16 mouse cellular contexts compared by ENCODE assay signal in genomic region chr12:107858536-107859280, GRCm38 (mm10).
DNase-seq lines count a peak whose midpoint lies in the region; ATAC-seq lines count a peak whose summit lies in the region.
"Had no signal": no experiment of that assay in that cellular context is flagged by ENCODE, and none has a peak within 500 bp of the region (broad histone marks: within the 10 kb centered on the region; RNA-seq: fewer than 3 reads in every experiment).

No protein-coding gene starts in this region.

- peak overlapping the region; percentile 76 for H3K27ac ChIP-seq in forebrain, embryonic 15.5 days (replicated peaks)
- no peak overlapping the region for H3K27ac ChIP-seq in forebrain, embryonic 10.5 days
- no peak overlapping the region for H3K27ac ChIP-seq in intestine, embryonic 16.5 days (ENCODE audit: low read length)
- H3K27ac ChIP-seq: stomach, embryonic 15.5 days had no signal

- ATAC-seq in forebrain, embryonic 15.5 days (replicated peaks) = no peak
- ATAC-seq in intestine, embryonic 16.5 days = peak; percentile 71
- no peak for ATAC-seq in megakaryocyte progenitor cell, adult 5-6 weeks (replicated peaks; ENCODE audit: poor library complexity)
- ATAC-seq: activated CD4-positive, CD25-positive, alpha-beta regulatory T cell, adult 4 months; lung, postnatal 0 days had no signal

- DNase-seq in forebrain, embryonic 10.5 days (ENCODE audit: extremely low spot score, low spot score) = no peak
- DNase-seq in thymus, postnatal 0 days (ENCODE audit: low spot score) = peak; percentile 3
- DNase-seq in thymus, postnatal 36 days = no peak
- DNase-seq in adrenal gland, adult 2 months = no peak
- DNase-seq: B cell, adult 2 months; cerebellum, adult 11 months; gastrocnemius, postnatal 10 days; kidney, adult 18-20 months; thymus, postnatal 4 days had no signal

- no peaks in the 10 kb centered on the region for H3K36me3 ChIP-seq in forebrain, embryonic 15.5 days
- no peaks in the 10 kb centered on the region for H3K36me3 ChIP-seq in forebrain, embryonic 10.5 days (replicated peaks)
- no peaks in the 10 kb centered on the region for H3K36me3 ChIP-seq in intestine, embryonic 16.5 days (ENCODE audit: control insufficient read depth, insufficient read depth, low read length)
- H3K36me3 ChIP-seq: heart, embryonic 12.5 days; stomach, embryonic 15.5 days had no signal

- no peak overlapping the region for H3K4me2 ChIP-seq in forebrain, embryonic 15.5 days (replicated peaks)
- H3K4me2 ChIP-seq in intestine, embryonic 16.5 days (ENCODE audit: low read depth, low read length) = no peak overlapping the region
- H3K4me2 ChIP-seq: heart, embryonic 12.5 days; stomach, embryonic 15.5 days had no signal

- no peaks in the 10 kb centered on the region for H3K27me3 ChIP-seq in forebrain, embryonic 15.5 days
- no peaks in the 10 kb centered on the region for H3K27me3 ChIP-seq in forebrain, embryonic 10.5 days (ENCODE audit: poor library complexity, severe bottlenecking)
- H3K27me3 ChIP-seq in intestine, embryonic 16.5 days (replicated peaks; ENCODE audit: control insufficient read depth, insufficient read depth, low read length) = no peaks in the 10 kb centered on the region
- H3K27me3 ChIP-seq: stomach, embryonic 15.5 days had no signal

- peaks cover 19% of the 10 kb centered on the region for H3K4me1 ChIP-seq in forebrain, embryonic 15.5 days
- peaks cover 24% of the 10 kb centered on the region for H3K4me1 ChIP-seq in forebrain, embryonic 10.5 days
- peaks cover 19% of the 10 kb centered on the region for H3K4me1 ChIP-seq in intestine, embryonic 16.5 days (ENCODE audit: control insufficient read depth, insufficient read depth, low read length)
- H3K4me1 ChIP-seq: heart, embryonic 12.5 days had no signal

- no peak overlapping the region for H3K9ac ChIP-seq in forebrain, embryonic 15.5 days (replicated peaks)
- no peak overlapping the region for H3K9ac ChIP-seq in intestine, embryonic 16.5 days (ENCODE audit: low read depth, low read length)
- H3K9ac ChIP-seq: heart, embryonic 12.5 days; stomach, embryonic 15.5 days had no signal

- no peak overlapping the region for H3K4me3 ChIP-seq in forebrain, embryonic 15.5 days
- H3K4me3 ChIP-seq in forebrain, embryonic 10.5 days = no peak overlapping the region
- no peak overlapping the region for H3K4me3 ChIP-seq in intestine, embryonic 16.5 days (ENCODE audit: low read length)
- H3K4me3 ChIP-seq: heart, embryonic 12.5 days; stomach, embryonic 15.5 days had no signal

- 55% methylated on average over 10 of the region's 10 CpGs for WGBS in forebrain, embryonic 15.5 days
- WGBS in forebrain, embryonic 10.5 days = 62% methylated on average over 10 of the region's 10 CpGs
- 47% methylated on average over 10 of the region's 10 CpGs for WGBS in intestine, embryonic 16.5 days

- no peaks in the 10 kb centered on the region for H3K9me3 ChIP-seq in forebrain, embryonic 15.5 days
- no peaks in the 10 kb centered on the region for H3K9me3 ChIP-seq in forebrain, embryonic 10.5 days
- H3K9me3 ChIP-seq in intestine, embryonic 16.5 days (ENCODE audit: control insufficient read depth, low read length) = no peaks in the 10 kb centered on the region
- H3K9me3 ChIP-seq: heart, embryonic 12.5 days; stomach, embryonic 15.5 days had no signal
